Mouse (Mus musculus) ovary, postnatal 10 days (tissue): ENCODE measurements around the gene Camta1.

Experiments
- DNase-seq: peaks from one replicate; pipeline ENCODE4 v3.0.0; 2022; ENCODE audit warnings: low spot score

Gene Camta1

GRCm38 (mm10) chr4:151263786-151264414 is 597.8 kb downstream of the Camta1 start:
- DNase-seq: no peak

DNA sequence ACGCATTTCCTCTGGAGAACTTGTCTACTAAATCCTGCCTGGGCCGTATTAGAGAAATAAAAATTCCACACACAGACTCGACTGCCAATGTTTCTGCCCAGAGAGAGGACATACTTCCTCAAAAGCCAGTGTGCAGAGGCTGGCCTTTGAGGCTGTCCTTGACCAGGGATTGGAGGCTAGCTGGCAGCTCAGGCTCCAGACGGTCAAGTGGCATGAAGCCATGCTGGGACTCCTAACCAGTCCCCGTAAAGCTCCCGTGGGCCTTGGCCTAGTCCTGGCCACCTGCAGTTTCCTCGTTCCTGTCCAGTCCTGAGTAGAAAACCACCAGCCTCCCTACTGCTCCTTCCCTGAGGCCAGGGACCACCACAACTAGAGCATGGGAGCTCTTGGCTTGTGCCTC is 598.6 kb downstream of the Camta1 start:
- no peak for DNase-seq

- no peak for DNase-seq
Measured at GRCm38 (mm10) chr4:151256622-151257021, 605.1 kb downstream of the Camta1 start.

GRCm38 (mm10) chr4:151250824-151251223 is 610.9 kb downstream of the Camta1 start:
- DNase-seq: no peak

- no peak for DNase-seq
Measured at GRCm38 (mm10) chr4:151245068-151245797, 616.4 kb downstream of the Camta1 start.

GRCm38 (mm10) chr4:151243445-151243844 is 618.2 kb downstream of the Camta1 start:
- no peak for DNase-seq

DNA sequence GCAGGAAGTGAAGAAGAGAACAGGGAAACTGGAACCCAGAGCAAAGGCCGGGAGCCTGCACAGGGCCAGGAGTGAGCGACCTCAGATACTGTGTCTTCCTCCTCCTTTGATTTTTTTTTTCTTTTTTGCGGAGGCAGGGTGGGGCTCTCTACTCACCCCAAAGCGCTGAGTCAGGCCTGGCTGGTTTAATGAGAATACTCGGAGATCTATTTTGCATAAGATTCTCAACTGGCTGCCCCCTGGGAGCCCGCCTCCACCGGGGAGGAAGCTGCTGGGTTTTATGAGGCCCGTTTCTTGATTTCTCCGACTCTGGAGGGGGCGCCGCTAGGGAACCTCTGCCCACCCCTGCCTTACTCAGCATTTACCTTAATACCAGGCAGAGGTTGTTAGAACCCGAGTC is 618.9 kb downstream of the Camta1 start:
- DNase-seq: no peak

- DNase-seq: no peak
Measured at GRCm38 (mm10) chr4:151240465-151240864, 621.2 kb downstream of the Camta1 start.

GRCm38 (mm10) chr4:151238970-151239684 is 622.5 kb downstream of the Camta1 start:
- no peak for DNase-seq

DNA sequence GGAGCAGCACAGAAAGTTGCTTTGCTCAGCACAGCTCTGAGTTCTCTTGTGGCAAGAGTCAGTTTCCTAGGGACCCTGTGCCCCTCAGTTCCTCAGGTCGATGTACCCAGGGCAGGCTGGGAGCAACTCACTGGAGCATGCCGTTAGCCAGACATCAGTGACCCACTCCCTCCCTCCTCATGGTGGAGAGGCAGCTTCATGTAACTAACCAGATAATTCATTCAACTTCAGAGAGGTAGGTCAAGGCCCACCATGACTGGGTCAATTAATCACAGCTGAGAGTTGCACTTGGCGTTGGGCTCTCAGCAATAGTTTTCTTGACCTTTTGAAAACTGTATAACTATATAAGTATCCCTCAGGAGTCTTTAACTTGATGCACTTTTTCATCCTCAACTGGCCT is 624.2 kb downstream of the Camta1 start:
- no peak for DNase-seq

DNA sequence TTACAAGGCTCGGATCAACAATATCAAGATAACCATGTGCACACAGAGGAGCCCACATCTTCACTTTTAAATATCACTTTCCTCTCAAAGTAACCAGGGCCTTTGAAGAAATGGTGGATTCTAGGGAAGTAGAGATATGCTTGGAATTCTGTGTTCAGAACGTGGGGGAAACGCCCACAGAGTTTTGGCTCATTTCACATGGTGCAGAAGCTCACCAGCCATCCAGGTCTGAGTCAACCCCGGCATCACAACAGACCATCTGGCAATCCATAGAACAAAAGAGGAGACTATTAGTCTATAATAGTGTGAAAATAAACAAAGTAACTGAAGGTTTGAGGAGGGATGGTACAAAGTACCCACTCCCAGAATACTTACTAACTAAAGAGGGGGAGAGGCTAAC is 626.7 kb downstream of the Camta1 start:
- DNase-seq: no peak

GRCm38 (mm10) chr4:151232028-151232427 is 629.6 kb downstream of the Camta1 start:
- DNase-seq: no peak

- no peak for DNase-seq
Measured at GRCm38 (mm10) chr4:151229073-151229472, 632.6 kb downstream of the Camta1 start.

GRCm38 (mm10) chr4:151226496-151226895 is 635.2 kb downstream of the Camta1 start:
- no peak for DNase-seq

DNA sequence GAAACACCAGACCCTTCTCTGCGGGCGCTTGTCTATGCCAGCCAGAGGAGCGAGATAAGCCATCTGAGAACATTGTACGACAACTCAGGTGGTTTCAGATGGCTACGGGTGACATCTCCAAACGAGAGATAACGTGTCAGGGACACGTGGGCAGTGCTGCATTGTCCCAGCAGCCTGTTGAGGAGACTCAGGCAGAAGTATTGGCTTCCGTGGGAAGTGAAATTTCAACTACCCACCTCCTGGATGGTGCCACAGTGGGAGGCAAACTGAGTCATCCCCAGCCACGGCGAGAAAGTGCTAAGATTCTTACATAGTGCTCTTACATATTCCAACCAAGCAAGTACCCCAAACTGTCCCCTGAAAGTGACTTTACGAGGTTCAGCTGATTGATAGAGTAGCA is 637.7 kb downstream of the Camta1 start:
- DNase-seq: no peak

DNA sequence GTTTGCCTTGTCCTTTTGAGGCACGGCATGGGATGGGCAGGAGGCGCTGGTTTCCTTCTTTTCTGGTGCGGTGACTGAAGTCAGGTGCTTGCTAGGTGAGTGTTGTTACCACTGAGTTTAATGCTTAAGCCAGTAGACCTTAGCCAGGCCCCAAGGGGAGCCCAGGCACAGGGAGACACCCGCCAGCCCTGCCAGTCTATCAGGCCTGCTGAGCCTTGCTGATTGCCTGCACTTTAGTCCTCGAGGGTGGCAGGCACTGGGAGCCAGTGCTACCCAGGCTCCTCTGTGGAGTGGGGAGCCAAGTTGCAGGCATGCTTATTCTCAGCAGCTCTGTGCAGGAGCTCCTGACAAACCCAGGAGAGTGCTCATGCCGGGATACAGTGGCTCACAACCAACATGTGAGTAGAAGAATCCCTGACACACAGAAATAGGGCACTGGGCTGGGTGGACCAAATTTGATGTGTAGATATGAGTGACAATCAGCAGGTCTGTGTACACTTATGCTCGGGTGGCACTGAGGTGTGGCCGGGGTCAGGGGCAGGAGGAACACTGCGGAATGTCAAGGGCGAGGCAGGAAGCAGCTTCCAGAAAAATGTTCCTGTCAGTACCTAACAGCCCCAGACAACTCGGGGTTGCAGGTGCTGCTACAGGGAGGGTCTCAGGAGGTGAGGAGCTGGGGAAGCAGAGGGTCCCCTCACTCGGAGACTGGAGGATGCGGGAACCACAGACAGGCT is 638.2 kb downstream of the Camta1 start:
- no peak for DNase-seq

DNA sequence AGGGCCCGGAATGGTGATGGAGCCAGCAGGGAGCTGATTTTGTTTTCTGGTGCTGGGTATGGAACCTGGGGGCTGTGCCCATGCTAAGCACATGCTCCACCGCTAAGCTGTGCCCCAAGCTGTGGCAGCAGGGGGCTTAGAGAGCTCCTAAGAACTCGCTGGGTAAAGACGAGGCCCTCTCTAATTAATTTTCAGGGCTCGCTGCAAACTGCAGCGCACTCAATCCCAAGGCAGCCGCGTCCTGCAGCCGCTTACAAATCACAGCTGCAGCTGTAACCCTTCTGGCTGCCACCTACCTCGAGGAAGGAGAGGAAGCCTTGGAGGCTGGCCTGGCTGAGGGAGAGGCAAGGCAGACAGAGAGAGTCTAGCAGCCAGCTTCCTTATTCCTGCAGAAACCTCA is 639.0 kb downstream of the Camta1 start:
- no peak for DNase-seq

DNA sequence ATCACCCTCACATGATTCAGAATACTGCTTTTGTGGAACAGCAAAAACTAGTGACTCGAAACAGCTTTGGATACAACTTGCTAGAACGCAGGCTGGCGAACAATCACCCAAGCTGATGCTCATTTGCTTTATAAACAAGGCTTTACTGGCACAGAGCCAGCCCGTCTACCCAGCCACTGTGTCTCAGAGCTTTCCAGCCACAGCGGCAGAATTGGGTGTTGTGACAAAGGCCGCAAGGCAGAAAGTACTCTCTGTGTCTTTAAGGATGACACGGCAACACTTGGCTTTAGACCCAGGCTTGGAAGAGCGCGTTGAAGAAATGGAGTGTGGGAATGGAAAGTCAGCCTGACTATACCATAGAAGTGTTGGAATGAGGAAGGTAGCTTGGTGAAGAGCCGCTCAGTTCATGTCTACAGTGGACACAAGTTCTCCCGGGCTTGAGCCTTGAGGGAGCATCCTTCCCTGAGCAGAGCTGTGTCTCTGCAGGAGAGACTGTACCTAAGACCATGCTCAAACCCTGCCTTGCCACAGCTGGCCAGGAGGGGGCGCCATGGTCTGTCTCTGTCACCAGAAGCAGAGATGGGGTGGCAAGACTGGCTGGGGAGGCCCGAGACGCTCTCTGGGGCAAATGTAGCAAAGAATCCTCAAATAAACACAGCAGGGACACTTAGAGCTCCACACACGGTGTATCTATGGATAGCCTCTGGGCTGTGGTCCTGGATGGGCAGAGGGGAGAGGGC is 645.0 kb downstream of the Camta1 start:
- DNase-seq: no peak

- DNase-seq: no peak
Measured at GRCm38 (mm10) chr4:151215866-151216265, 645.8 kb downstream of the Camta1 start.

GRCm38 (mm10) chr4:151215179-151215578 is 646.5 kb downstream of the Camta1 start:
- no peak for DNase-seq

GRCm38 (mm10) chr4:151213475-151213874 is 648.2 kb downstream of the Camta1 start:
- DNase-seq: no peak

GRCm38 (mm10) chr4:151211992-151212391 is 649.7 kb downstream of the Camta1 start:
- DNase-seq: no peak
